Mouse (Mus musculus) stomach, embryonic 15.5 days (tissue): ENCODE results near the gene Ube2s. TPM values are rescaled to one million over a fixed set of nuclear protein-coding genes. Genes with fewer than 3 reads are reported as not detected.
A peak's percentile ranks its signal among the peaks of the same experiment; 100 is the strongest.
"Not testable (repeated sequence)": the region's sequence is repeated elsewhere in the genome, so short reads cannot be mapped to it uniquely, and the experiment has no call there.

Experiments used
- ATAC-seq: fragments of 200-750 bp; cut with Nextera tagmentation; 2 replicates; pipeline ENCODE4 v1.8.0; 2017; ENCODE audit warnings: low read depth, moderate number of reproducible peaks, moderate TSS enrichment; ENCODE audit not compliant: insufficient read depth, low FRiP score
- H3K27ac ChIP-seq: fragments of 300-500 bp; sonication (generic); 2 replicates; pipeline ENCODE4 v1.5.1; 2015; ENCODE audit warnings: mild to moderate bottlenecking, inconsistent platforms
- H3K27me3 ChIP-seq: fragments of 300-500 bp; sonication (generic); replicated peaks from 2 replicates; pipeline ENCODE4 v1.6.1; 2015; ENCODE audit warnings: inconsistent platforms
- H3K36me3 ChIP-seq: fragments of 300-500 bp; sonication (generic); 2 replicates; pipeline ENCODE4 v1.6.1; 2015; ENCODE audit warnings: inconsistent platforms
- H3K4me1 ChIP-seq: fragments of 300-500 bp; sonication (generic); 2 replicates; pipeline ENCODE4 v1.6.1; 2015; ENCODE audit warnings: inconsistent platforms
- H3K4me2 ChIP-seq: fragments of 300-500 bp; sonication (generic); 2 replicates; pipeline ENCODE4 v1.6.1; 2015; ENCODE audit warnings: mild to moderate bottlenecking, inconsistent platforms
- H3K4me3 ChIP-seq: fragments of 300-500 bp; sonication (generic); replicated peaks from 2 replicates; pipeline ENCODE4 v1.5.1; 2015; ENCODE audit warnings: inconsistent platforms
- H3K9ac ChIP-seq: fragments of 300-500 bp; sonication (generic); 2 replicates; pipeline ENCODE4 v1.6.1; 2015; ENCODE audit warnings: inconsistent platforms
- H3K9me3 ChIP-seq: fragments of 300-500 bp; sonication (generic); 2 replicates; pipeline ENCODE4 v1.6.1; 2016; ENCODE audit warnings: inconsistent platforms
- WGBS: fragments of 180-500 bp; shearing (Covaris S2); methylation state at CpG from one replicate; pipeline ENCODE4 v1.1.7; 2015; 5-methylcytosine and 5-hydroxymethylcytosine counted together
- polyA plus RNA-seq: library from polyadenylated mRNA; unstranded; fragments of >200 nt; fragmentation: Nextera tagmentation; extraction: Ambion mirVana; gene quantifications from 2 replicates; pipeline ENCODE4 v1.2.1, GENCODE M21; 2015

Ube2s gene
- polyA plus RNA-seq = 306 and 315 TPM in 2 replicates

DNA sequence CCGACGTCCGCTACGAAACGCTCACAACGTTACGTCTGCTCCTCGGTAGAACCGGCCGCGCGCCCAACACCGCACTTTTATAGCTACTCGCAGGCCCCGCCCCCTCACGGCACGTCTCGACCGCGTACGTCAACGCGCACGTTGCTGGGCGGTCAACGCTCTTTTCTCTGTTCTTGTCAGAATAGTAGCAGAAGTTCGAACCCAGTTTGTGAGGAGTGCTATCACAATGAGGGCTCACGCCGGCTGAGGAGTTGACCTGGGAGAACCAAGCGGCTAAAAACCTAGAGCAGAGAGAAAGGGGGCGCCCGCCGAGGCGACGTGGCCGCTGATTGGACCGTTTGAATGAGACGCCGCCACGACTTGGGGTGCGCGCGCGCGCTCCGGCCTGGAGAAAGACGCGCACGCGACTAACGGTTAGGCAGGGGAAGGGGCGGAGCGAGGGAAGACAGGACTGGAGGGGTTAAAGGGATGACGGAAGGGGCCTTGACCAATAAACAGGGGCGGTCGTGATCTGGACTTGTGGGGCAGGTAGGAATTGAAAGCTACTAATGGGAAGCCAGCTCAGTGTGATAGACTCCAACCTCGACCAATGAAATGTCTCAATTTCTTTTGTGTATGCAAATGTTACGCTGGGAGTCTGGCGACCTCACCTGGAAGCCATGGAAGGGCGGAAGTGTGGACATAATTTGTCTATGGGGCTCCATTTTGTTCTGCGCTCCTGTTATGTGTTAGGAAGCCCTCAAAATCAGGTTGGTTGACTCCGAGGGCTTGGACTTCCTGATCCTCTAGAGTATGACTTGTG is at the start of gene Ube2s:
TSS of gene Ube2s (minus strand) at position 288 of the 802 bp plus-strand sequence.
- Histone ChIP-seq H3K9me3 (no peaks in the 10 kb centered on the region), H3K36me3 (peaks cover 14% of the 10 kb centered on the region), H3K4me3 (peak within 1 kb of the TSS; percentile 86), H3K9ac (peak within 1 kb of the TSS; percentile 97), H3K27ac (peak within 1 kb of the TSS; percentile 99), H3K4me1 (peaks cover 26% of the 10 kb centered on the region), H3K27me3 (no peaks in the 10 kb centered on the region), H3K4me2 (peak within 1 kb of the TSS; percentile 73)
- ATAC-seq = peak; percentile 99
- WGBS = under 1% methylated on average over 62 of the region's 62 CpGs

DNA sequence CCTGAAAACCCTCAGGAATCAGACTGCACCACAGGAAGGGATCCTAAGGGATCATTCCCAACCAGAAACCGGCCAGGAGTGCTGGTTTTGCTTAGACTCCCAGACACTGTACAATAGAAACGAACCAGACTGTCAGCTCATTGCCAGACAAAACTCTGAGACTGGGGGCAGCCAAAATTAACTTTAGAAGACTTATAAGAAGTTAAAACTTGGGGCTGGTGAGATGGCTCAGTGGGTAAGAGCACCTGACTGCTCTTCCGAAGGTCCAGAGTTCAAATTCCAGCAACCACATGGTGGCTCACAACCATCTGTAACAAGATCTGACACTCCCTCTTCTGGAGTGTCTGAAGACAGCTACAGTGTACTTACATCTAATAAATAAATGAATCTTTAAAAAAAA is 48.5 kb upstream of the Ube2s start:
- H3K4me3 ChIP-seq, ATAC-seq, H3K36me3 ChIP-seq, H3K9me3 ChIP-seq, H3K4me2 ChIP-seq, H3K9ac ChIP-seq, H3K4me1 ChIP-seq, H3K27ac ChIP-seq, H3K27me3 ChIP-seq: not testable (repeated sequence)
- 71% methylated on average over 3 of the region's 3 CpGs for WGBS

DNA sequence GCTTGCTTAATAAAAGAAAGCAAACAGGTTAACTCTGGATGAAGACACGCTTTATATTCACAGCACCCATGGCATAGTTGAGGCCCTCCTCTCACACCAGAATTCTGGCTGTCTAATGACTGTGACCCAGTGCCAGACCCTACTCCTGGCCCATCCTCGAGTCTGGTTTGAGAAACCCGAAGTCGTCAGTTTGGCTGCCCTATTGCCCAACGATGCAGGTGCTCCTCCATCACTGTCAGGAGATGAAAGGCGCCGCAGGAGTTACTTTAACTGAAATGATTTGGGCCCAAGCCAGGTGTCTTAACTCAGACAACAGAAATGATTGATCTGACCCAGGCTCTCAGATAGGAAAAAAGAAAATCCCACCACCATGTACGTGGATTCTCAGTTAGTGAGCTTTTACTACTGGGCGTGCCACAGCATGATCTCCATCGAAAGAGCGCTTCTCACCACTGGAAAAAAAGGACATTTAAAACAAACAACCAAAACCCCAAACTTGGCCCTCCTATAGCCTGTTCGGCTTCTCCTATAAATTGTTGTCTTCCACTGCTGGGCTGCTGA is 47.1 kb upstream of the Ube2s start:
- 35% methylated on average over 12 of the region's 12 CpGs for WGBS
- Histone ChIP-seq H3K9me3 (no peaks in the 10 kb centered on the region), H3K4me2 (no peak overlapping the region), H3K36me3 (no peaks in the 10 kb centered on the region), H3K27me3 (no peaks in the 10 kb centered on the region), H3K4me1 (peaks cover 4% of the 10 kb centered on the region; the same call in 1 of the 2 replicates), H3K4me3 (no peak overlapping the region), H3K9ac (no peak overlapping the region), H3K27ac (no peak overlapping the region)
- ATAC-seq = no peak; the same call in 1 of the 2 replicates

DNA sequence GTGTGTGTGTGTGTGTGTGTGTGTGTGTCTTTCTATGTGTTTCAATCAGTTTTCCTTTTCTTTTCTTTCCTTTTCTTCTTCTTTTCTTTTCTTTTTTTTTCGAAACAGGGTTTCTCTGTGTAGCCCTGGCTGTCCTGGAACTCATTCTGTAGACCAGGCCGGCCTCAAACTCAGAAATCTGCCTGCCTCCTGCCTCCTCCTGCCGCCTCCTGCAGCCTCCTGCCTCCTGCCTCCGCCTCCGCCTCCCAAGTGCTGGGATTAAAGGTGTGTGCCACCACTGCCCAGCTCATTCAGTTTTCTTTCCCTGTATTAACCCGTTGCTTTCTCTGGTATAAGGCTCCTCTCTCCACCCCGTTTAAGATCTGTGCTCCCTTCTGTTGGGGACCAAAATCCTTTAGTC is 44.9 kb upstream of the Ube2s start:
- WGBS = 51% methylated on average over 6 of the region's 7 CpGs

DNA sequence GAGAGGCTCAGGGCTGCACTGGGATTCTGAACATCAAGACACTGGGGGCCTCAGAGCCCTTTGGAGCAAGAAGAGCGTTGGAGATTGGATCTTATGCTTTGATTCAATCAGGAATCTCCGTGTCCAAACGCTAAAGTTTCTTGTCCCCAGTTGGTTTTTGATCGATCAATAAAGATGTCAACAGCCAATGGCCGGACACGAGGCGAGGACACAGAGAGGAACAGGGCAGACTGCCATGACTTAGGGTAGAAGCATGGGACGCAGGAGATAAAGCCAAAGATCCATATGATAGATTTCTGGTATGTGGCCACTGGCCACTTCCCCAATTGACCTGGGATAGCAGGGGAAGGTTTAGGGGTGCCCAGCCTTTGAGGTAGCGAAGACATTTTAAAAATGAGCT is 44.1 kb upstream of the Ube2s start:
- H3K4me3 ChIP-seq = no peak overlapping the region
- H3K9ac ChIP-seq = no peak overlapping the region
- H3K27ac ChIP-seq = no peak overlapping the region
- H3K27me3 ChIP-seq = no peaks in the 10 kb centered on the region
- 82% methylated on average over 9 of the region's 9 CpGs for WGBS
- H3K9me3 ChIP-seq = no peaks in the 10 kb centered on the region
- 0 out of 2 replicates have a peak, but pooled peaks cover 2% of the 10 kb centered on the region for H3K4me1 ChIP-seq
- no peaks in the 10 kb centered on the region for H3K36me3 ChIP-seq
- no peak for ATAC-seq
- H3K4me2 ChIP-seq = no peak overlapping the region

More for the DNA sequence above, 44.9 kb upstream of the Ube2s start:
- H3K27ac ChIP-seq = no peak overlapping the region
- no peak overlapping the region for H3K9ac ChIP-seq
- 0 out of 2 replicates have a peak, but pooled peaks cover 2% of the 10 kb centered on the region for H3K4me1 ChIP-seq
- H3K9me3 ChIP-seq = no peaks in the 10 kb centered on the region
- no peaks in the 10 kb centered on the region for H3K36me3 ChIP-seq
- no peak overlapping the region for H3K4me3 ChIP-seq
- H3K4me2 ChIP-seq = no peak overlapping the region
- no peak for ATAC-seq
- no peaks in the 10 kb centered on the region for H3K27me3 ChIP-seq

DNA sequence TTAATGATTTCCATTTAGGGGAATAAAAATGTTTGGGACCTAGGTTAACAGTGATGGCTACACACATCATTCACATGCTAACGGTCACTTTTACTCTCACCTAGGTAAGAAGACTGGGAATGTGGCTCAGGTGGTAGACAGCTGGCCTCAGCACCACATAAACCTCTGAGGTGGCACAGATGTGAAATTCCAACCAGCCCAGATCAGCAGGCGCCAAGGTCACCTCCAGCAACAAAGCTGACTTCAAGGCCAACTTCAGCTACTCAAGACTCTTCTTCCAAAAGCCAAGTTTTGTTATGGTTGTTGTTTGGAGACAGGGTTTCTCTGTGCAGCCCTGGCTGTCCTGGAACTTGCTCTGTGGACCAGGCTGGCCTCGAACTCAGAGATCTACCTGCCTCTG is 41.2 kb upstream of the Ube2s start:
- no peaks in the 10 kb centered on the region for H3K9me3 ChIP-seq
- no peak overlapping the region for H3K27ac ChIP-seq
- no peaks in the 10 kb centered on the region for H3K27me3 ChIP-seq
- 69% methylated on average over 3 of the region's 3 CpGs for whole genome bisulfite sequencing
- no peaks in the 10 kb centered on the region for H3K36me3 ChIP-seq
- H3K4me1 ChIP-seq = 0 out of 2 replicates have a peak, but pooled peaks cover 2% of the 10 kb centered on the region
- no peak overlapping the region for H3K9ac ChIP-seq
- no peak overlapping the region for H3K4me3 ChIP-seq
- H3K4me2 ChIP-seq = no peak overlapping the region
- no peak for ATAC-seq

DNA sequence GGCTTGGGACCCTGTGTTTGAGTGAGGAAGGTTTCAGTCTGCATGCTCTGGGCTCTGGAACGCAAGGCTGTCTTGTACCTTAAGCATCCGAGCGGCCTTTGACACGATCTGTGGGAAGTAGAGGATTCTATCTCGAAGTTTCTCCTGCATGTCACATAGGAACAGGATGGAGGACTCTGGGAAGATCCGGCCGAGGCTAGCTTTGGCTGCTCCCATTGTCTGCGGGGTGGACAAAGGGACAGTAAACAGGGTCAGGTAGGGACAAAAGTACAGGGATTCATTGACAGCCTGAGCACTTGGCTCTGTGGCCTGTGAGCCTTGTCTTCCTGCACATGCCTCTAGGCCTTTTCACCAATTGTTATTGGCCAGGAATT is 38.9 kb upstream of the Ube2s start:
- 71% methylated on average over 8 of the region's 8 CpGs for WGBS
- Histone ChIP-seq H3K4me2 (no peak overlapping the region), H3K36me3 (no peaks in the 10 kb centered on the region), H3K27me3 (no peaks in the 10 kb centered on the region), H3K27ac (no peak overlapping the region), H3K4me3 (no peak overlapping the region), H3K9me3 (no peaks in the 10 kb centered on the region), H3K9ac (no peak overlapping the region), H3K4me1 (no peaks in the 10 kb centered on the region)
- no peak for ATAC-seq

DNA sequence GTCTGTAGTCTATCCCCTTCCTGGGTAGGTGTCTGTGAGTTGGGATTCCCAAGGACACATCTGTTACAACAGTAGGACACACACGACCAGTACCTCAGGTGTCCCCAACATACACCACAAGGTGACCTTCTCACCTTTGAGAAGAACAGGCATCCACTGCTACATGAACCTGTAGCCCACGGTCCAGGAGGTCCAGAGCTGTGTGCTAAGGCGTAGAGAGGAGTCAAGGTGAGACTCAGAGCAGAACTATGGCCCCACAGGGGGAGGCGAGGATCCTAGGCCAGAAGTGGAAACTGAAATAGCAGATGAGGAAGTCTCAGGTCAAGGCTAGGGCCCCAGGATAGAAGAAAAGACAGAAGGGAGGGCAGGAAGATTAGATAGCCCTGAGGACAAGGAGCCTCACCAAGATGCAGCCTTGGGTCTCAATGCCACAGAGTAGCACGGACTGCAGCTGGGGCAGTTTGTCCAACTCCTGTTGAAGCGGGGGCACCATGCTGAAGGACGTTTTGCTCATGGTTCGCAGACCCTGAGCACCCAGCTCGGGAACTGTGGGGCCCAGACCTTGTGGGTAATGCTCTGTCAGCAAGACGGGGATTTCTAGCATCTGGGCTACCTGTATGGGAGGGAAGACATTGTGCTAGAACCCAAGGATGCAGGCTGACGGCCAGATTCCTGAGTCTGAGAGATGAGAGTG is 38.4 kb upstream of the Ube2s start:
- no peaks in the 10 kb centered on the region for H3K36me3 ChIP-seq
- no peak for ATAC-seq
- no peaks in the 10 kb centered on the region for H3K9me3 ChIP-seq
- no peak overlapping the region for H3K9ac ChIP-seq
- H3K4me3 ChIP-seq = no peak overlapping the region
- 76% methylated on average over 11 of the region's 11 CpGs for WGBS
- H3K4me2 ChIP-seq = no peak overlapping the region
- no peaks in the 10 kb centered on the region for H3K27me3 ChIP-seq
- no peak overlapping the region for H3K27ac ChIP-seq
- no peaks in the 10 kb centered on the region for H3K4me1 ChIP-seq

DNA sequence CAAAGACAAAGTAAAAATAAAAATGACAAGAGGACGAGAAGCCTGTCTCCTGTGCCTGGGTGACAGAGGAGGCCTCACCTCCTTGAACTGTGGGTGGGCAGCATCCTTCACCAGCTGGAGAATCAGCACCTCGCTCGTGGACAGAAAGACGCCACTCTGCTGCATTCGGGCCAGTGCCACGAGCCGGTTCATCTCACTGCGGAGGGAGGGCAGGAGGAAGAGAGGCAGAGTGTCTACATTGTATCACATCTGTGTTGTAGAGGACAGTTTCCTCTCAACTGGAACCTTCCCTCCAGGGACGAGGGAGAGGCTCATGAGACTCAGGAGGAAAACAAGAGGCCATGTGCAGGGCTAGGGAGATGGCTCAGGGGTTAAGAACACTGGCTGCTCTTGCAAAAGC is 37.0 kb upstream of the Ube2s start:
- 47% methylated on average over 9 of the region's 9 CpGs for WGBS

DNA sequence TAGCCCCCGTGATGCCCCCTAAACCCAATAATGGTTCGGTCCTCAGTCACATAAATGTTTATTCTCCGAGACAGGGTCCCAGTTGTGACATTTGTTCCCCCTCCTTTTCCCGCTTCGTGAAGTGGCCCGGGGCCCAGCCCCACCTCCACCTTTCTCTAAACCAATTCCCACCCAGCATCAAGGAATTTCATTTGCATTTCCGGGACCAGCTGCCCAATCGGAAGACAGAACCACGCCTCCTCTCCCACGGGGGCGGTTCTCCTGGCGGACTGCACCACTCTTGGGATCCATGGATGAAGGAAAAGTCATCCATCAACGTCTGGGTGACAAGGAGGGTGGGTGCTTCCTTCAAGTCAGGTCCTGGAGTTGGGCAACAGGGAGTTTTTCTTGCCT is 32.5 kb upstream of the Ube2s start:
- Histone ChIP-seq H3K9ac (no peak overlapping the region), H3K4me1 (peaks cover 23% of the 10 kb centered on the region), H3K9me3 (no peaks in the 10 kb centered on the region), H3K27ac (no peak overlapping the region), H3K4me2 (peak overlapping the region; percentile 87), H3K27me3 (peaks cover 42% of the 10 kb centered on the region), H3K4me3 (peak overlapping the region; percentile 44), H3K36me3 (no peaks in the 10 kb centered on the region)
- peak; percentile 76 for ATAC-seq
- 0% methylated on average over 13 of the region's 13 CpGs for WGBS

More for the DNA sequence above, 37.0 kb upstream of the Ube2s start:
- Histone ChIP-seq H3K9ac (no peak overlapping the region), H3K27ac (no peak overlapping the region), H3K9me3 (no peaks in the 10 kb centered on the region), H3K36me3 (no peaks in the 10 kb centered on the region), H3K4me1 (peaks cover 4% of the 10 kb centered on the region), H3K4me2 (no peak overlapping the region), H3K4me3 (no peak overlapping the region), H3K27me3 (peaks cover 12% of the 10 kb centered on the region)
- ATAC-seq = no peak

DNA sequence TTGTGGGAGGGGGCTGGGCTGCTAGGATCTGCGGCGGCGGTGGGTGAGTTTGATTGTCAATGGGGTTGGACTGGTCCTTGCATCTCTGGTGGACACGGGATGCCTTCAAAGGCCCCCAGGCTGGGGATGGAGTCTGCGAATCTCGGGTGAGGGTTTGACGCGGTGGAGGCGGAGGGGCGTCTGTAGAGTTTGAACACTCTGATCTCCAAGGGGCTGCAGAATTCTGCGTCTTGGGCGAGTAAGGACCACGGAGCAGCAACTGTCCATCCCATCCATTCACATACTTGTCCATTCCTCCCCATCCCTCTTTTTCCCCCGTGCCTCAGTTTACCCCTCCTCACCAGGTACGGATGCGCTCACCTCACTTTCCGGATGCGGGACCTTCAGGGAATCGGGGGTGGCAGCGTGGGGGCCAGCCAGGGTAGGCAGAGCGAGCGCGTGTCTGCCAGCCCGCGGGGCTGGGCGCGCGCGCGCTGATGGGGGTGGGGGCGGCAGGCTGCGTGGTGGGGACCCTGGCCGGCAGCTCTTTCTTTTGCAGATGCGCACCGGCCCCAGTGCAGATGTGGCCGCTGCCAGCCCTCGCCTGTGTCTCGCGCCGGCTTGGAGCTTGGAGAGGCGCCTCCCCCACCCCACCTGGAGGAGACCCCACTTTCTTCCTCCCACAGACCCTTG is 32.0 kb upstream of the Ube2s start, which contains the start of gene Shisa7:
TSS of gene Shisa7 (minus strand) at position 452 of the 672 bp plus-strand sequence.
- Histone ChIP-seq H3K9me3 (no peaks in the 10 kb centered on the region), H3K4me3 (peak within 1 kb of the TSS; percentile 44), H3K4me1 (peaks cover 23% of the 10 kb centered on the region), H3K27ac (no peak within 1 kb of the TSS), H3K9ac (no peak within 1 kb of the TSS), H3K36me3 (no peaks in the 10 kb centered on the region), H3K4me2 (peak within 1 kb of the TSS; percentile 87), H3K27me3 (peaks cover 42% of the 10 kb centered on the region)
- under 1% methylated on average over 40 of the region's 41 CpGs for WGBS
- no peak for ATAC-seq
